Mouse (Mus musculus) cerebellum, postnatal 36 days (tissue): ENCODE data around the gene Klf3.
A peak's percentile ranks its signal among the peaks of the same experiment; 100 is the strongest.

Experiments used
- DNase-seq, 2 experiments: peaks; one replicate each; pipeline ENCODE4 v3.0.0; 2021 to 2022; ENCODE audit warnings: mixed read lengths in 2 of 2

The Klf3 gene

GRCm38 (mm10) chr5:64839016-64839599 lies 35.9 kb downstream of the Klf3 start:
- DNase-seq, result no peak

- no peak for DNase-seq
These were observed 36.9 kb downstream of the Klf3 start for GRCm38 (mm10) chr5:64840087-64840486.

- DNase-seq, result no peak
These were observed 41.4 kb downstream of the Klf3 start for GRCm38 (mm10) chr5:64844622-64845021.

- no peak for DNase-seq
These were observed 44.1 kb downstream of the Klf3 start for GRCm38 (mm10) chr5:64847305-64847704.

- DNase-seq, result no peak
These were observed 46.7 kb downstream of the Klf3 start for GRCm38 (mm10) chr5:64849892-64850291.

GRCm38 (mm10) chr5:64852656-64853398 lies 49.6 kb downstream of the Klf3 start:
- no peak for DNase-seq

GRCm38 (mm10) chr5:64853421-64853820 lies 50.2 kb downstream of the Klf3 start:
- DNase-seq, result no peak

- no peak for DNase-seq
These were observed 52.0 kb downstream of the Klf3 start for GRCm38 (mm10) chr5:64855199-64855598.

- DNase-seq, result no peak
These were observed 57.8 kb downstream of the Klf3 start for GRCm38 (mm10) chr5:64860900-64861470.

GRCm38 (mm10) chr5:64861471-64862199 lies 58.4 kb downstream of the Klf3 start:
- DNase-seq, result no peak

- no peak for DNase-seq
These were observed 59.1 kb downstream of the Klf3 start for GRCm38 (mm10) chr5:64862269-64862668.

- DNase-seq, result no peak
These were observed 61.5 kb downstream of the Klf3 start for GRCm38 (mm10) chr5:64864699-64865108.

- DNase-seq, result no peak
These were observed 62.2 kb downstream of the Klf3 start for GRCm38 (mm10) chr5:64865219-64865964.

GRCm38 (mm10) chr5:64866331-64867050 lies 63.3 kb downstream of the Klf3 start:
- peak; percentile 73 to 75 for DNase-seq

- no peak for DNase-seq
These were observed 63.9 kb downstream of the Klf3 start for GRCm38 (mm10) chr5:64867124-64867523.

- no peak for DNase-seq
These were observed 64.4 kb downstream of the Klf3 start for GRCm38 (mm10) chr5:64867551-64867950.

- DNase-seq, result no peak
These were observed 73.1 kb downstream of the Klf3 start for GRCm38 (mm10) chr5:64876086-64876830.

- no peak for DNase-seq
These were observed 74.2 kb downstream of the Klf3 start for GRCm38 (mm10) chr5:64877235-64878026.

GRCm38 (mm10) chr5:64878027-64878425 lies 74.8 kb downstream of the Klf3 start:
- DNase-seq, result no peak

- DNase-seq, result no peak
These were observed 75.3 kb downstream of the Klf3 start for GRCm38 (mm10) chr5:64878526-64878925.
